Mouse (Mus musculus) testis, adult 2 months (tissue): ENCODE measurements around the gene Zfp428.

ENCODE experiments used
- CTCF ChIP-seq: fragments of 200-500 bp; IDR thresholded peaks from 2 replicates; pipeline ENCODE4 v1.5.1; 2012; ENCODE audit warnings: low read depth, mild to moderate bottlenecking, inconsistent platforms, low read length, moderate library complexity; ENCODE audit not compliant: control insufficient read depth, insufficient read depth, insufficient replicate concordance
- POLR2A ChIP-seq: fragments of 200-500 bp; IDR thresholded peaks from 2 replicates; pipeline ENCODE4 v1.6.1; 2012; ENCODE audit warnings: low read depth, mild to moderate bottlenecking, inconsistent platforms, low read length, moderate library complexity; ENCODE audit not compliant: control insufficient read depth

DNA sequence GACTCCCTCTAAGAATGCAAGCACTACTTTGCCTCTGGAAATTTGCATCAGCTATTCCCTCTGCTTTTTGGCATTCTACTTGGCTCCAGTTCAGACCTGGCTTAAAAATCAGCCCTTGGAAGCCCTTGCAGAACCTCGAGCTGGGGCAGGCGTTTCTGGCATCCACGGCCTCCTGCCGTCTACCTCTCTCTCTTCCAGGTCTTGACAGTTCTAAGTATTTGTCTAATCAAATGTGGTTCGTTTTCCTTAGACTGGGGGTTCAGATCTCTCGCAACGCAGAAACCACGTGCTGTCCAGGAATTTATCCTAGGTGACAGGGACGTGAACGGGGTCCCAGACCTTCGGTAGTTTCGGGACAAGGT, 349 bp upstream of the Zfp428 start:
- TF ChIP-seq CTCF, result no peak
- TF ChIP-seq POLR2A, result no peak
